Mouse (Mus musculus) embryonic facial prominence, embryonic 10.5 days (tissue): Measurements from ENCODE around the gene Isyna1. TPM values are rescaled to one million over a fixed set of nuclear protein-coding genes. Genes with fewer than 3 reads are reported as not detected.

Experiments
- DNase-seq: peaks from one replicate; pipeline ENCODE4 v3.0.0-alpha.2; 2017; ENCODE audit warnings: low spot score
- H3K27ac ChIP-seq: fragments of 300-500 bp; sonication (generic); replicated peaks from 2 replicates; pipeline ENCODE4 v1.5.1; 2016; ENCODE audit warnings: mild to moderate bottlenecking
- H3K27me3 ChIP-seq: fragments of 300-500 bp; sonication (generic); replicated peaks from 2 replicates; pipeline ENCODE4 v1.6.1; 2016; ENCODE audit warnings: low read depth, mild to moderate bottlenecking; ENCODE audit not compliant: poor library complexity, severe bottlenecking
- H3K36me3 ChIP-seq: fragments of 300-500 bp; sonication (generic); replicated peaks from 2 replicates; pipeline ENCODE4 v1.6.1; 2016; ENCODE audit warnings: mild to moderate bottlenecking, moderate library complexity
- H3K4me1 ChIP-seq: fragments of 300-500 bp; sonication (generic); 2 replicates; pipeline ENCODE4 v1.6.1; 2016
- H3K4me3 ChIP-seq: fragments of 300-500 bp; sonication (generic); 2 replicates; pipeline ENCODE4 v1.5.1; 2016; ENCODE audit warnings: mild to moderate bottlenecking, moderate library complexity
- H3K9me3 ChIP-seq: fragments of 300-500 bp; sonication (generic); 2 replicates; pipeline ENCODE4 v1.6.1; 2016; ENCODE audit warnings: mild to moderate bottlenecking
- WGBS: fragments of 180-500 bp; shearing (Covaris S2); methylation state at CpG from one replicate; pipeline ENCODE4 v1.1.7; 2016; 5-methylcytosine and 5-hydroxymethylcytosine counted together
- polyA plus RNA-seq: library from polyadenylated mRNA; unstranded; fragments of >200 nt; fragmentation: Nextera tagmentation; extraction: Ambion mirVana; gene quantifications from 2 replicates; pipeline ENCODE4 v1.2.1, GENCODE M21; 2016

Isyna1 gene
- polyA plus RNA-seq, 1 experiment from 2014 or later = 187 TPM

DNA sequence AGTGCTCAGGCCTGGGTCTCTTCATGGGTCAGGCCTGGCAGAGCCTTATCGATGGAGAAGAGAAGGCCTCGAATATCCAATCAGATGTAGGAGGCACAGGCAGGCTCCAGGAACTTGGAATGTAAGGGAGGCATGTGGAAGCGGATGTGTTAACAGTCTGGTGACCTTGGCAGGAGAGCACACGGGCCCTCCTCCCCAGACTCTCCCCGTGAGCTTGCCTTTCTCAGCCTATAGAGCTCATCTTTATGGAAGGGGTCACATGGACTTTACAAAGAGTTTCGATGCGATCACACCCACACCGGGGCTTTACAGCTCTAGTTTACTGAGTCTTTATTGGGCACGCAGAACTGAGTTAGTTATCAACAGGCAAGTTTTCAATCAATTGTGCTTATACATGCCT is 44.6 kb downstream of the Isyna1 start:
- Histone ChIP-seq H3K4me3 (no peak overlapping the region), H3K27ac (no peak overlapping the region), H3K4me1 (peaks cover 21% of the 10 kb centered on the region), H3K9me3 (no peaks in the 10 kb centered on the region), H3K27me3 (0 out of 2 replicates have a peak, but pooled peaks cover 3% of the 10 kb centered on the region), H3K36me3 (no peaks in the 10 kb centered on the region)
- 79% methylated on average over 9 of the region's 9 CpGs for WGBS
- no peak for DNase-seq

DNA sequence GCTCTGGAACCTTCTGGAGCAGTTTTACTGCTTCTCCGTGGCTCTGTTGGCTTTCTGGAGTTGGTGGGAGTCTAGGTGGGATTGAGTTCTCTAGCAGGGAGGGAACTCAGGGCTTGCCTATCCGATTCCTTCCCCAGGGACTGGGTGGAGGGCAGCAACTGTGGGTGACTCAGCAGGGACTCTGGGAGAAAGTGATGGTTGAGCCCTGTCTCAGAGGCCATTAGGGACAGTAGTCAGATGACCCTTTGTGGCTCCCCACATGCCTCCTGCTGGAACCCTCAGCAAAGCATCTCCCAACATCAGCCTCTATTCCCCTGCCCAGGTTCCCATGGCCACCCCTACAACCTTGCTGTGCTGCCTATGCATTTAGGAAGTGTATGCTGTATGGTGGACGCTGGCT is 48.8 kb downstream of the Isyna1 start:
- H3K36me3 ChIP-seq = no peaks in the 10 kb centered on the region
- no peaks in the 10 kb centered on the region for H3K9me3 ChIP-seq
- WGBS = 64% methylated on average over 3 of the region's 3 CpGs
- H3K4me3 ChIP-seq = no peak overlapping the region
- no peaks in the 10 kb centered on the region for H3K27me3 ChIP-seq
- no peak overlapping the region for H3K27ac ChIP-seq
- peaks cover 36% of the 10 kb centered on the region for H3K4me1 ChIP-seq
- no peak for DNase-seq

DNA sequence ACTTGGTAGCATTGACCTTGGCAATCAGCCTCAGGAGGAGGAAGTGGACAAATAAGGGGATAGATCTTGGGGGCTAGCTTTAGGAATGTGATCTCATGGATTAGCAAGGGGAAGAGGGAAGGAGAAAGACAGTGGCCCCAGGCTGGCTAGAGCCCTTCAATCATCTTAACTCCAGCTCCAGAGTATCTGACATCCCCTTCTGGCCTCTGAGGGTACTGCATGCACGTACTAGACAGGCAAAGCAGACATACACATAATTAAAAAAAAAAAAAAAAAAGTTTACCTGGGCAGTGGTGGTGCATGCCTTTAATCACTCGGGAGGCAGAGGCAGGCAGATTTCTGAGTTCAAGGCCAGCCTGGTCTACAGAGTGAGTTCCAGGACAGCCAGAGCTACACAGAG is 49.9 kb downstream of the Isyna1 start:
- 76% methylated on average over 2 of the region's 2 CpGs for WGBS
- Histone ChIP-seq H3K36me3 (peaks cover 8% of the 10 kb centered on the region), H3K27ac (no peak overlapping the region), H3K4me3 (no peak overlapping the region), H3K9me3 (no peaks in the 10 kb centered on the region), H3K4me1 (peaks cover 46% of the 10 kb centered on the region), H3K27me3 (no peaks in the 10 kb centered on the region)
- no peak for DNase-seq

DNA sequence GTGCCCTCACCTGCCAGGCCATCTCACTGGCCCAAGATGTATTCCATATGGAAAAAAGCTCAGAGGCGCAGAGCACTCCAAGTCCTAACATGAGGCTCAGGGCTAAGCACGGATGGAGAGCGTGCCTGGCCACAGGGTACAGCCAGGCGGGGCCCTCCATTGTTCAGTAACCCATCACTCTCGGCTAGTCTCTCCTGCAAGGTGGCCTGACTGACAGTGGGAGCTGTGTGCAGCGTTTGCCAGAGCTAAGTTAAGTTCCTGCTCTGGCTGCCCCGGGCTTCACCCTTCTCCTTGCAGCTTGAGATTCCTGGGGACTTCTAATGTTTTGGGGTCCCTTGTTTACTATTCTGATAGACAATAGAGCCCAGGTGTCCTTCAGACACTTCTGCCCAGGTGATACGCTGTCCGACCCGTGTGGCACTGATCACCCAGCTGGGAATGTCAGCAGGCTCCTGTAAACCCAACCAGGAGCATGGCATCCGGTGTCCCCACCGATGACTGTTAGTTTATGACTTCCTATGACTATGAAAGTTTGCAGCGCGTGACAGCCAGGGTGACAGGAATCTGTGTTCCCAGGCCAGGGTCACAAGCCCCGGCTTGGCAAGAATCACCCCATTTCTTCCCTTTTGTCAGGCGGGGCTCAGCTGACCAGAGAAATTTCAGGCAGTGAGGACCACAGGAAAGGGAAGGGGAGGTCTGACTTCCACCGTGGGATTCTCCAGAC is 51.5 kb downstream of the Isyna1 start:
- peak overlapping the region; percentile 48; the same call in 1 of the 2 replicates for H3K27ac ChIP-seq
- H3K4me1 ChIP-seq = peaks cover 55% of the 10 kb centered on the region
- H3K9me3 ChIP-seq = no peaks in the 10 kb centered on the region
- DNase-seq = no peak
- H3K27me3 ChIP-seq = no peaks in the 10 kb centered on the region
- H3K4me3 ChIP-seq = no peak overlapping the region
- WGBS = 63% methylated on average over 17 of the region's 17 CpGs
- H3K36me3 ChIP-seq = peaks cover 24% of the 10 kb centered on the region

DNA sequence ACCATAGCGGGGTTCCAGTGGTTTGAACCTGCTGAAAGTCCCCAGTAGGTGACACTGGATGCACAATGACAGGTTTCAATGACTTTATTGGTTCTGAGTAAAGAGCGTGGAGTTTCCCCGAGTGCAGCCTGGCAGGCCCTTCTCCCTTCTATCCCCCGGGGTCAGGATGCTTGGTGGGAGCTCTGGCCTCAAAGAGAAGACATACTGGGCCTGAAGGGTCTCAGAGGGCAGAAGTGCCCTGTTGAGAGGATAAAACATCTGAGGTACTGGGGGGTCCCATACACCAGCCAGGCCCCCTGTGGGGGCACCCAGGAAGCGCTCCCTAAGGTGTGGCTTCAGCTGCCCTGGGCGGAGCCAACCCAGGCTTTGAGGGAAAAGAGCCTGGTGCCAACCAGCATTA is 52.2 kb downstream of the Isyna1 start:
- Histone ChIP-seq H3K9me3 (no peaks in the 10 kb centered on the region), H3K27me3 (no peaks in the 10 kb centered on the region), H3K4me3 (no peak overlapping the region), H3K36me3 (peaks cover 31% of the 10 kb centered on the region), H3K27ac (peak overlapping the region; percentile 79), H3K4me1 (peaks cover 55% of the 10 kb centered on the region)
- DNase-seq = no peak
- 75% methylated on average over 6 of the region's 6 CpGs for WGBS

DNA sequence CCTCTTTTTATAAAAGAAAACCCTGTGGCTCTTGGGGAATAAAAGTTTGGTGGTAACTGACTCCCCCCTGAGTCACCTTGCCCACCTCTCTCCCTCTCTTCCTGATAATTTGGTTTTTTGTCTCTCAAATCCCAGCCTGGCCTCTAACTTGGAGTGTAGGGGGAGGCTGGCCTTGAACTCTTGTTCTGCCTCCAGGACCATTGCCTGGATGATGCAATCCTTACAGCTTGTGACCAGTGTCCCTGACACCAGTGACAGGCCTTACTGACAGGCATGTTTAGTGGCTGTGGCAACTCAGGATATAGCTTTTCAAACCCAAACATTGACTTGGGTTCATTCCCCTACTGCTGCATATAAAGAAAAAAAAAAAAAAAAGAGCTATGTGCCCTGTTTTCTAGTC is 52.6 kb downstream of the Isyna1 start:
- Histone ChIP-seq H3K4me3 (no peak overlapping the region), H3K9me3 (no peaks in the 10 kb centered on the region), H3K27ac (peak overlapping the region; percentile 79), H3K36me3 (peaks cover 35% of the 10 kb centered on the region), H3K4me1 (peaks cover 55% of the 10 kb centered on the region), H3K27me3 (no peaks in the 10 kb centered on the region)
- DNase-seq = no peak

Other genes with a start within 250 kb of the Isyna1 start
- 21.9 and 22.1 TPM in 2 replicates for gene Upf1, start 241.1 kb upstream of the Isyna1 start, polyA plus RNA-seq
- gene Comp, start 220.8 kb upstream of the Isyna1 start, polyA plus RNA-seq = 0.19 and 0.37 TPM in 2 replicates
- 17.3 and 20.6 TPM in 2 replicates for gene Crtc1, start 154.8 kb upstream of the Isyna1 start, polyA plus RNA-seq
- gene Klhl26, start 117.4 kb upstream of the Isyna1 start, polyA plus RNA-seq = 22.4 and 24.1 TPM in 2 replicates
- 28.3 and 29.4 TPM in 2 replicates for gene Tmem59l, start 107.0 kb upstream of the Isyna1 start, polyA plus RNA-seq
- 103 and 116 TPM in 2 replicates for gene Crlf1, start 101.2 kb upstream of the Isyna1 start, polyA plus RNA-seq
- gene Rex1bd, start 87.6 kb upstream of the Isyna1 start, polyA plus RNA-seq = 118 and 138 TPM in 2 replicates
- gene Uba52, start 83.6 kb upstream of the Isyna1 start, polyA plus RNA-seq = 908 and 951 TPM in 2 replicates
- gene Fkbp8, start 66.6 kb upstream of the Isyna1 start, polyA plus RNA-seq = 278 and 285 TPM in 2 replicates
- gene Kxd1, start 66.4 kb upstream of the Isyna1 start, polyA plus RNA-seq = 49.7 and 51.0 TPM in 2 replicates
- gene Ell, start 54.9 kb upstream of the Isyna1 start, polyA plus RNA-seq = 20.8 and 21.1 TPM in 2 replicates
- gene Ssbp4, start 14.5 kb downstream of the Isyna1 start, polyA plus RNA-seq = 105 and 109 TPM in 2 replicates
- 0.77 and 0.79 TPM in 2 replicates for gene Lrrc25, start 21.8 kb downstream of the Isyna1 start, polyA plus RNA-seq
- gene Gdf15, start 38.1 kb downstream of the Isyna1 start, polyA plus RNA-seq = 0.14 TPM in 1 of 2 replicates, not detected in the other
- gene Pgpep1, start 66.0 kb downstream of the Isyna1 start, polyA plus RNA-seq = 51.8 and 52.7 TPM in 2 replicates
- 347 and 351 TPM in 2 replicates for gene Lsm4, start 78.9 kb downstream of the Isyna1 start, polyA plus RNA-seq
- gene Jund, start 104.6 kb downstream of the Isyna1 start, polyA plus RNA-seq = 58.7 and 61.7 TPM in 2 replicates
- 0.05 TPM in 1 of 2 replicates, not detected in the other for gene Iqcn, start 109.1 kb downstream of the Isyna1 start, polyA plus RNA-seq
- not detected in 2 replicates for gene Gm3336, start 124.2 kb downstream of the Isyna1 start, polyA plus RNA-seq
- gene Pde4c, start 129.3 kb downstream of the Isyna1 start, polyA plus RNA-seq = 0.20 and 0.69 TPM in 2 replicates
- gene Rab3a, start 160.3 kb downstream of the Isyna1 start, polyA plus RNA-seq = 13.6 and 16.2 TPM in 2 replicates
- 28.2 and 34.5 TPM in 2 replicates for gene Mpv17l2, start 166.6 kb downstream of the Isyna1 start, polyA plus RNA-seq
- 79.2 and 79.8 TPM in 2 replicates for gene Pik3r2, start 182.3 kb downstream of the Isyna1 start, polyA plus RNA-seq
- gene Mast3, start 210.7 kb downstream of the Isyna1 start, polyA plus RNA-seq = 12.4 and 13.9 TPM in 2 replicates
- gene Il12rb1, start 214.1 kb downstream of the Isyna1 start, polyA plus RNA-seq = not detected in 2 replicates
- gene Arrdc2, start 245.3 kb downstream of the Isyna1 start, polyA plus RNA-seq = 5.1 and 5.8 TPM in 2 replicates